Mouse (Mus musculus) neural tube, embryonic 12.5 days (tissue): ENCODE results near the gene Ethe1. TPM values are rescaled to one million over a fixed set of nuclear protein-coding genes. Genes with fewer than 3 reads are reported as not detected.
A peak's percentile ranks its signal among the peaks of the same experiment; 100 is the strongest.

Source experiments
- ATAC-seq: fragments of 200-750 bp; cut with Nextera tagmentation; 2 replicates; pipeline ENCODE4 v1.8.0; 2017; ENCODE audit warnings: low read depth, mild to moderate bottlenecking, moderate TSS enrichment, moderate library complexity; ENCODE audit not compliant: low FRiP score
- H3K27ac ChIP-seq: fragments of 300-500 bp; sonication (generic); 2 replicates; pipeline ENCODE4 v1.5.1; 2016
- H3K27me3 ChIP-seq: fragments of 300-500 bp; sonication (generic); replicated peaks from 2 replicates; pipeline ENCODE4 v1.6.1; 2016; ENCODE audit warnings: mild to moderate bottlenecking
- H3K36me3 ChIP-seq: fragments of 300-500 bp; sonication (generic); 2 replicates; pipeline ENCODE4 v1.6.1; 2016; ENCODE audit warnings: mild to moderate bottlenecking
- H3K4me1 ChIP-seq: fragments of 300-500 bp; sonication (generic); 2 replicates; pipeline ENCODE4 v1.6.1; 2016
- H3K4me2 ChIP-seq: fragments of 300-500 bp; sonication (generic); replicated peaks from 2 replicates; pipeline ENCODE4 v1.6.1; 2016; ENCODE audit warnings: mild to moderate bottlenecking
- H3K4me3 ChIP-seq: fragments of 300-500 bp; sonication (generic); 2 replicates; pipeline ENCODE4 v1.5.1; 2016
- H3K9ac ChIP-seq: fragments of 300-500 bp; sonication (generic); 2 replicates; pipeline ENCODE4 v1.6.1; 2016; ENCODE audit warnings: mild to moderate bottlenecking
- H3K9me3 ChIP-seq: fragments of 300-500 bp; sonication (generic); 2 replicates; pipeline ENCODE4 v1.6.1; 2016; ENCODE audit warnings: mild to moderate bottlenecking
- WGBS: fragments of 180-500 bp; shearing (Covaris S2); methylation state at CpG from one replicate; pipeline ENCODE4 v1.1.7; 2016; 5-methylcytosine and 5-hydroxymethylcytosine counted together
- polyA plus RNA-seq: library from polyadenylated mRNA; unstranded; fragments of >200 nt; fragmentation: Nextera tagmentation; extraction: Ambion mirVana; gene quantifications from 2 replicates; pipeline ENCODE4 v1.2.1, GENCODE M21; 2016

Ethe1 gene
- polyA plus RNA-seq, 1 experiment from 2014 or later, result 18.7 TPM

GRCm38 (mm10) chr7:24621193-24621592, 33.9 kb downstream of the Ethe1 start:
- WGBS, result 85% methylated on average over 3 of the region's 3 CpGs

GRCm38 (mm10) chr7:24622967-24623366, 35.6 kb downstream of the Ethe1 start:
- H3K9me3 ChIP-seq, result no peaks in the 10 kb centered on the region
- H3K4me1 ChIP-seq, result no peaks in the 10 kb centered on the region
- no peak overlapping the region for H3K4me3 ChIP-seq
- H3K36me3 ChIP-seq, result no peaks in the 10 kb centered on the region
- H3K27ac ChIP-seq, result no peak overlapping the region
- 80% methylated on average over 6 of the region's 6 CpGs for whole genome bisulfite sequencing
- no peak overlapping the region for H3K9ac ChIP-seq
- ATAC-seq, result no peak
- H3K4me2 ChIP-seq, result no peak overlapping the region
- peaks cover 8% of the 10 kb centered on the region; the same call in 1 of the 2 replicates for H3K27me3 ChIP-seq

More at GRCm38 (mm10) chr7:24621193-24621592, 33.9 kb downstream of the Ethe1 start:
- no peaks in the 10 kb centered on the region for H3K36me3 ChIP-seq
- H3K27me3 ChIP-seq, result peaks cover 8% of the 10 kb centered on the region; the same call in 1 of the 2 replicates
- H3K4me3 ChIP-seq, result no peak overlapping the region
- H3K4me1 ChIP-seq, result no peaks in the 10 kb centered on the region
- ATAC-seq, result no peak
- no peak overlapping the region for H3K27ac ChIP-seq
- H3K4me2 ChIP-seq, result no peak overlapping the region
- H3K9ac ChIP-seq, result no peak overlapping the region
- H3K9me3 ChIP-seq, result no peaks in the 10 kb centered on the region

GRCm38 (mm10) chr7:24628685-24629610, 41.6 kb downstream of the Ethe1 start:
- peak overlapping the region; percentile 24 for H3K4me3 ChIP-seq
- 10% methylated on average over 33 of the region's 33 CpGs for WGBS
- ATAC-seq, result peak; percentile 73
- H3K27me3 ChIP-seq, result no peaks in the 10 kb centered on the region; the same call in 1 of the 2 replicates
- H3K36me3 ChIP-seq, result no peaks in the 10 kb centered on the region
- H3K9ac ChIP-seq, result no peak overlapping the region
- no peaks in the 10 kb centered on the region for H3K4me1 ChIP-seq
- no peak overlapping the region for H3K27ac ChIP-seq
- no peaks in the 10 kb centered on the region for H3K9me3 ChIP-seq
- H3K4me2 ChIP-seq, result peak overlapping the region; percentile 60

- no peak overlapping the region for H3K4me2 ChIP-seq
- ATAC-seq, result no peak
- no peaks in the 10 kb centered on the region for H3K4me1 ChIP-seq
Observed at GRCm38 (mm10) chr7:24629672-24630071, 42.3 kb downstream of the Ethe1 start.

GRCm38 (mm10) chr7:24630116-24630880, 43.0 kb downstream of the Ethe1 start:
- Histone ChIP-seq H3K9ac (no peak overlapping the region), H3K27ac (no peak overlapping the region), H3K27me3 (no peaks in the 10 kb centered on the region; the same call in 1 of the 2 replicates), H3K36me3 (no peaks in the 10 kb centered on the region), H3K4me3 (no peak overlapping the region), H3K4me1 (no peaks in the 10 kb centered on the region), H3K4me2 (no peak overlapping the region), H3K9me3 (no peaks in the 10 kb centered on the region)
- WGBS, result 69% methylated on average over 10 of the region's 10 CpGs
- ATAC-seq, result no peak

More at GRCm38 (mm10) chr7:24629672-24630071, 42.3 kb downstream of the Ethe1 start:
- Histone ChIP-seq H3K9ac (no peak overlapping the region), H3K27ac (no peak overlapping the region), H3K4me3 (no peak overlapping the region), H3K36me3 (no peaks in the 10 kb centered on the region), H3K9me3 (no peaks in the 10 kb centered on the region), H3K27me3 (no peaks in the 10 kb centered on the region; the same call in 1 of the 2 replicates)
- WGBS, result 71% methylated on average over 4 of the region's 4 CpGs

- peak within 1 kb of the TSS; percentile 59 for H3K4me2 ChIP-seq
Observed at GRCm38 (mm10) chr7:24636264-24636663, 48.9 kb downstream of the Ethe1 start, which contains the start of gene Lypd3. Gene Lypd3, plus strand, starts transcription at chr7:24636550.

GRCm38 (mm10) chr7:24637046-24637445, 49.7 kb downstream of the Ethe1 start:
- H3K27me3 ChIP-seq, result peaks cover 52% of the 10 kb centered on the region
- H3K36me3 ChIP-seq, result no peaks in the 10 kb centered on the region
- ATAC-seq, result peak; percentile 25
- WGBS, result under 1% methylated on average over 18 of the region's 18 CpGs
- H3K9me3 ChIP-seq, result no peaks in the 10 kb centered on the region
- H3K4me1 ChIP-seq, result peaks cover 9% of the 10 kb centered on the region; the same call in 1 of the 2 replicates
- no peak overlapping the region for H3K27ac ChIP-seq
- no peak overlapping the region for H3K4me3 ChIP-seq
- H3K4me2 ChIP-seq, result peak overlapping the region; percentile 59
- H3K9ac ChIP-seq, result no peak overlapping the region

More at GRCm38 (mm10) chr7:24636264-24636663, 48.9 kb downstream of the Ethe1 start, which contains the start of gene Lypd3:
- no peaks in the 10 kb centered on the region for H3K9me3 ChIP-seq
- peaks cover 52% of the 10 kb centered on the region for H3K27me3 ChIP-seq
- H3K9ac ChIP-seq, result no peak within 1 kb of the TSS
- H3K4me1 ChIP-seq, result peaks cover 9% of the 10 kb centered on the region; the same call in 1 of the 2 replicates
- no peak within 1 kb of the TSS for H3K27ac ChIP-seq
- no peak for ATAC-seq
- H3K36me3 ChIP-seq, result no peaks in the 10 kb centered on the region
- no peak within 1 kb of the TSS for H3K4me3 ChIP-seq
- WGBS, result 15% methylated on average over 15 of the region's 15 CpGs

GRCm38 (mm10) chr7:24638026-24638856, 50.9 kb downstream of the Ethe1 start:
- ATAC-seq, result peak; percentile 37; the same call in 1 of the 2 replicates
- Histone ChIP-seq H3K27me3 (peaks cover 55% of the 10 kb centered on the region), H3K9me3 (no peaks in the 10 kb centered on the region), H3K4me3 (peak overlapping the region; percentile 29; the same call in 1 of the 2 replicates), H3K9ac (no peak overlapping the region), H3K36me3 (no peaks in the 10 kb centered on the region), H3K27ac (no peak overlapping the region), H3K4me2 (peak overlapping the region; percentile 59), H3K4me1 (peaks cover 9% of the 10 kb centered on the region; the same call in 1 of the 2 replicates)
- 2% methylated on average over 35 of the region's 35 CpGs for WGBS

GRCm38 (mm10) chr7:24640450-24640849, 53.1 kb downstream of the Ethe1 start:
- H3K27me3 ChIP-seq, result peaks cover 55% of the 10 kb centered on the region
- H3K4me1 ChIP-seq, result peaks cover 9% of the 10 kb centered on the region; the same call in 1 of the 2 replicates
- no peak overlapping the region for H3K4me2 ChIP-seq
- H3K27ac ChIP-seq, result no peak overlapping the region
- H3K9ac ChIP-seq, result no peak overlapping the region
- WGBS, result 70% methylated on average over 13 of the region's 13 CpGs
- H3K9me3 ChIP-seq, result no peaks in the 10 kb centered on the region
- H3K4me3 ChIP-seq, result no peak overlapping the region
- no peaks in the 10 kb centered on the region for H3K36me3 ChIP-seq
- no peak for ATAC-seq

GRCm38 (mm10) chr7:24642491-24642890, 55.1 kb downstream of the Ethe1 start:
- ATAC-seq, result no peak
- no peak overlapping the region for H3K4me3 ChIP-seq
- H3K36me3 ChIP-seq, result no peaks in the 10 kb centered on the region
- no peak overlapping the region for H3K9ac ChIP-seq
- H3K4me1 ChIP-seq, result peaks cover 6% of the 10 kb centered on the region; the same call in 1 of the 2 replicates
- H3K9me3 ChIP-seq, result no peaks in the 10 kb centered on the region
- H3K27me3 ChIP-seq, result peaks cover 37% of the 10 kb centered on the region
- WGBS, result 13% methylated on average over 9 of the region's 9 CpGs
- no peak overlapping the region for H3K27ac ChIP-seq
- no peak overlapping the region for H3K4me2 ChIP-seq

- H3K9me3 ChIP-seq, result no peaks in the 10 kb centered on the region
- WGBS, result 83% methylated on average over 6 of the region's 6 CpGs
- no peaks in the 10 kb centered on the region for H3K36me3 ChIP-seq
- H3K4me2 ChIP-seq, result no peak overlapping the region
- ATAC-seq, result no peak
- no peak overlapping the region for H3K4me3 ChIP-seq
- H3K27ac ChIP-seq, result no peak overlapping the region
- no peaks in the 10 kb centered on the region for H3K4me1 ChIP-seq
- peaks cover 17% of the 10 kb centered on the region for H3K27me3 ChIP-seq
- no peak overlapping the region for H3K9ac ChIP-seq
Observed at GRCm38 (mm10) chr7:24644492-24644891, 57.1 kb downstream of the Ethe1 start.
